Mouse (Mus musculus) stomach, embryonic 16.5 days (tissue): ENCODE measurements at regions not wholly inside any gene's neighbourhood (a gene's known extent, or its start where the extent isn't known, plus 50 kb on each side); places are given as distances from the start of the nearest gene placed in this dataset.

Experiments
- ATAC-seq: fragments of 200-750 bp; cut with Nextera tagmentation; 2 replicates; pipeline ENCODE4 v1.8.0; 2017; ENCODE audit warnings: moderate number of reproducible peaks, moderate TSS enrichment; ENCODE audit not compliant: insufficient read depth, low FRiP score
- H3K27ac ChIP-seq: fragments of 300-500 bp; sonication (generic); 2 replicates; pipeline ENCODE4 v1.5.1; 2014; ENCODE audit warnings: low read length
- H3K27me3 ChIP-seq: fragments of 300-500 bp; sonication (generic); 2 replicates; pipeline ENCODE4 v1.6.1; 2014; ENCODE audit warnings: low read length, control low read depth, mixed read lengths; ENCODE audit not compliant: control insufficient read depth, insufficient read depth
- H3K36me3 ChIP-seq: fragments of 300-500 bp; sonication (generic); 2 replicates; pipeline ENCODE4 v1.6.1; 2014; ENCODE audit warnings: low read length; ENCODE audit not compliant: control insufficient read depth, insufficient read depth
- H3K4me1 ChIP-seq: fragments of 300-500 bp; sonication (generic); 2 replicates; pipeline ENCODE4 v1.6.1; 2014; ENCODE audit warnings: low read length, control low read depth, mixed read lengths; ENCODE audit not compliant: control insufficient read depth, insufficient read depth
- H3K4me2 ChIP-seq: fragments of 300-500 bp; sonication (generic); 2 replicates; pipeline ENCODE4 v1.6.1; 2014; ENCODE audit warnings: low read depth, low read length, mixed read lengths
- H3K4me3 ChIP-seq: fragments of 300-500 bp; sonication (generic); replicated peaks from 2 replicates; pipeline ENCODE4 v1.5.1; 2014; ENCODE audit warnings: mild to moderate bottlenecking, low read length
- H3K9ac ChIP-seq: fragments of 300-500 bp; sonication (generic); 2 replicates; pipeline ENCODE4 v1.6.1; 2014; ENCODE audit warnings: low read length
- H3K9me3 ChIP-seq: fragments of 300-500 bp; sonication (generic); replicated peaks from 2 replicates; pipeline ENCODE4 v1.6.1; 2016; ENCODE audit warnings: low read length, control low read depth; ENCODE audit not compliant: control insufficient read depth
- WGBS: fragments of 180-500 bp; shearing (Covaris S2); extraction: QIAGEN DNeasy Blood & Tissue Kit; methylation state at CpG from one replicate; pipeline ENCODE4 v1.1.7; 2014; 5-methylcytosine and 5-hydroxymethylcytosine counted together

DNA sequence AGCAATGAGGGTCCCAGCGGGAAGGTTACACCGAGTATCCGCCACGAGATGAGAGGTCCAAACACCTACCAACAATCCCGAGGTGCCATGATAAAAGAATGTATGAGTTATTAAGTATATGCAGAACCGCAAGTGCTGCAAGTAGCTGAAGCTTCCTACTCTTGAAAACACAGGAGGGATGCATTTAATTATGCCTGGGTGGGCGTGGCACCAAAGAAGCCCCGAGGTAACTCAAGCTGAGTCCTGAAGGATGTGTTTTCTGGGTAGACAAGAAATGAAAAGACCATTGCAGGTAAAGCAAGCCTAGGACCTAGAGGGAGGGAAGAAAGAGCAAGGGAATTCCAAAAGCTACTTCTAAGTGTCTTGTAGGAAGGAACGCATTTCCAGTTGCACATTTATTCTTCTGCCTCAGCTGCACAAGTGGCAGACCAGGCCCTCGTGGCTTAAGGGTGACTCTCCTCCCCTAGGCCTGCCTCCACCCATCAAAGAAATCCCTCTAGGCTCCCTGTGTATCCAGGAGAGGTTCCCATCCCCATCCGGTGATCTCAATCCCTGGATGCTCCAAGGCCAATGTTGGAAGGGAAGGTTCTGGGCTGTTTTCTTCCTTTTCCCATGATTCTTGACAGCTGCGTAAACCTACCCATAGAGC lies 104.2 kb upstream of the Mgme1 start:
- peaks cover 33% of the 10 kb centered on the region for H3K4me1 ChIP-seq
- 30% methylated on average over 12 of the region's 12 CpGs for whole genome bisulfite sequencing

DNA sequence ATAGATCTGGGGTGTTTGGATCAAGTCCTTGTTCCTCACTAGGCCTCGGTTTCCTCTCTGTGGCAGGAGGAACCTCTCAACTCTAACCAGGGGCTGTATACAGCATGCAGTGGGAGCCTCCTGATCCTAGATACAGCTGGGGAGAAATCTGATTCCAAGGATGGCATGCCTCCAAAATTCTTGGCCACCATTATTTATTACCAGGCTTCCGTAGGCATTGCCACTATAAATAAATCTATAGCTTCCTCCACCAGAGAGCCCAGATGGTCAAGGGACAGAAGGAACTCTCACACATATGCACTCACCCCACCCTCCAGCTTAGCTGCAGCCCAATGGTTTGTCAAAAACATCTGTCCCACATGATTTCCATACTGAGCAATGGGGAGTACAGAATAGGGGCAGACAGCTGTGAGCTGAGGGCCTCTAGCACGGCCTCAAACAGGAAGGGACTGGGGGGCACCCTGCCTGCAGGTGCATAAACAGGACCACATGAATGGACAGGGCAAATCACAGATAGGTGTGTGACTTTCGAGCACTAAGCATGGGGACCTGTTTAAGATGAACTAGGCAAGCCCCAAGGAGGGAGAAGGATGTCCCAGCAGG lies 100.8 kb upstream of the Mgme1 start:
- no peak overlapping the region; the same call in 1 of the 2 replicates for H3K27ac ChIP-seq
- no peak overlapping the region for H3K4me2 ChIP-seq
- no peak for ATAC-seq
- H3K4me3 ChIP-seq = no peak overlapping the region
- no peaks in the 10 kb centered on the region for H3K27me3 ChIP-seq
- H3K9ac ChIP-seq = 0 out of 2 replicates have a peak overlapping the region, but pooled peaks have one; percentile 7
- 44% methylated on average over 4 of the region's 4 CpGs for WGBS
- no peaks in the 10 kb centered on the region for H3K36me3 ChIP-seq
- no peaks in the 10 kb centered on the region for H3K9me3 ChIP-seq
- peaks cover 6% of the 10 kb centered on the region for H3K4me1 ChIP-seq

More for the DNA sequence above, 104.2 kb upstream of the Mgme1 start:
- no peak for ATAC-seq
- Histone ChIP-seq H3K4me3 (peak overlapping the region; percentile 56), H3K36me3 (no peaks in the 10 kb centered on the region), H3K4me2 (peak overlapping the region; percentile 71), H3K9me3 (no peaks in the 10 kb centered on the region), H3K9ac (peak overlapping the region; percentile 80), H3K27ac (peak overlapping the region; percentile 96), H3K27me3 (no peaks in the 10 kb centered on the region)

DNA sequence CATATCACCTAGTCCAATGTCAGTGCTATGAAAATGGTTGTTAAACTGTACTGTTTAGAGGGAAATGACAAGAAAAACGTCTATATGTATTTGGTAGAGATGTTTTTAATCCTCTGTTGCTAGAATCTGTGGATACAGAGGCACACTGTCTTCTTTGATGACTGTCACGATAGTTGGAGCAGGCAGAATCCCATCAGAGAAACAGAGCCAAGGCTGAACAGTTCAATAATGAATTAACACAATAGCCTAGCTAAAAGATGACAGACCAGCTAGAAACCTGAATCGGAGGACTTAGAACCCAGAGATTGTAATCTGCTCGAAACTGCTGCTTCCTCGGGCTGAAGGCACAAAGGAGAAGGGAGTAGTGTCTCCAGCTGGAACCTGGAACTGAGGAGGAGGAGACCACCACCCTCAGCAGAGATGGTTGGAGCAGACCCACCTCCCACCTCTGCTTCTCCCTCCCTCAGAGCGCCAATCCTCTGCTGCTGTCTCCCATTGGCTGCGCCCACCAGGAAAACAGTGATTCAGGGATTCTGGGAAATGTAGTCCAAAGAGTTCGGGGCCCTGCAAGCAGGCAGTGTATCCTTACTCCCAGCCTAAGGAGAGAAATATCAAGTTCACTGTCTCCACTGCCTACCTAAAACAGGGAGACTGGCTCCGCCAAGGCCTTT lies 98.2 kb upstream of the Mgme1 start:
- H3K27me3 ChIP-seq = no peaks in the 10 kb centered on the region
- WGBS = 9% methylated on average over 9 of the region's 9 CpGs
- no peaks in the 10 kb centered on the region for H3K36me3 ChIP-seq
- peak; percentile 85 for ATAC-seq
- H3K4me2 ChIP-seq = peak overlapping the region; percentile 55
- H3K9me3 ChIP-seq = no peaks in the 10 kb centered on the region
- peak overlapping the region; percentile 41 for H3K4me3 ChIP-seq
- H3K4me1 ChIP-seq = peaks cover 4% of the 10 kb centered on the region
- H3K9ac ChIP-seq = peak overlapping the region; percentile 73
- peak overlapping the region; percentile 56 for H3K27ac ChIP-seq

DNA sequence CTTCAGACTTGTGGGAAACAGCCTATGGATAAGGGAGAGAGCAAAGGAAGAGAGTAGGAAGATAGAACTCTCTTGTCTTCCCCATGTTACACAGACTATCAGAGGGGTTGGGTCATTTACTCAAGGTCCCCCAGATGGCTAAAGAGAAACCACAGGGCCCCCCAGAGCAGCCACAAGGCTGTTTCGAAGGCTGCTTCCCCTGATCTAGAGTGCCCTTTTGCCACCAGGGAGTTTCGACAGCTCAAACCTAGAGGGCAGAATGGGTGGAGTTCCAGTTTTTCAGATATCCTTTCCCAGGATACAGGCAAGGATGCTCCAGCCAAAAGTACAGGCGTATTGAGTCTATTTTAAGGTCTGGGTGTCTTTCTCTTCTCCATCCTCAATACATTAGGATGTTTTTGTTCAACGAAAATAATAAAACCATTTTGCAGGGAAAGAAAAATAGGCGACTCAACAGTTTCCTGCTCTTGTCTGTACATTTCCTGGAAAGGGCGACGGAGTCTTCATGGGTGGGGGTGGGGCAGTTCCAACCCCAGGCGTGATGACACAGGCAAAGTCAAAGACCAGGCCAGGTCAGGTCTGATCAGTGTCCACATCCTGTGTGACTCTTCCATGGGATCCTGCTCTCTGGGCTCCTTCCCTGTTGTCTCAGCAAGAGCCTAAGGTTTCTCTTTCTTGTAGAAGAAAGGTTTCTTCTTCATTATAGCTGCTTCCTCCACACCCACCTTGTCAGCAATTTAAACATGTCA lies 96.9 kb upstream of the Mgme1 start:
- no peak overlapping the region for H3K4me3 ChIP-seq
- no peaks in the 10 kb centered on the region for H3K36me3 ChIP-seq
- no peaks in the 10 kb centered on the region for H3K9me3 ChIP-seq
- 73% methylated on average over 8 of the region's 8 CpGs for WGBS
- H3K27me3 ChIP-seq = no peaks in the 10 kb centered on the region
- H3K4me2 ChIP-seq = no peak overlapping the region
- H3K9ac ChIP-seq = no peak overlapping the region
- ATAC-seq = no peak
- H3K27ac ChIP-seq = no peak overlapping the region
- H3K4me1 ChIP-seq = peaks cover 9% of the 10 kb centered on the region

DNA sequence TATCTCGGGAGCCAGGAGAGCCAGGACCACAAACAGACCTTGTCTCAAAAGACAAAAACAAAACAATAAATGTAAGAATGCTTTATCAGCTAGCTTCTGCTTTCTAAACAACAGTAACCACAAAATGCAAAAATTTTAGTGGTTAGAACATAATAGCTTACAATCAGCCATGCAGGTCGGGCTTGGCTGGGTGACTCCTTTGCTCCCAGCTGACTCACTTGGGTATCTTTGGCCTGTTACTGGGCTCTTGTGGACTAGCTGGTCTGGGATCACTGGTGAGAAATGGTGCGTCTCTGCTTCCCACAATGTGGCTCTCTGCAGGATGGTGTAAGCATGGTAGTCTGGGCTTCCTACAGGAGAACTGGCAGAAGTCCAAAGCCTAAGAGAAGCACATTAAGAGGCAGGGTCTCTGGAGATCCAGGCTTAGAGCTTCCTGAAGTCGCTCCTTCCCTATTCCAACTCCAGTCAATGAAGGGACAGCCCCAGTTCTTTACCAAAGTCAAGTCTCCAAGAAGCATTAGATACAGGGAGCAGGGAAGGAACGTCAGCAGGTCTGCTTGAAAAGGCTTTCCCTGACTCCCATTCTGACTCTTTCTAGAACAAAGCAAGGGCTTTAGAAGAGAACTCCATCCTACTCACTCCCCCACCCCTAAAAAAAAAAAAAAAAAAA lies 96.0 kb upstream of the Mgme1 start:
- Histone ChIP-seq H3K27me3 (no peaks in the 10 kb centered on the region), H3K9me3 (no peaks in the 10 kb centered on the region), H3K27ac (no peak overlapping the region), H3K4me1 (peaks cover 9% of the 10 kb centered on the region), H3K4me3 (no peak overlapping the region), H3K9ac (no peak overlapping the region), H3K4me2 (no peak overlapping the region), H3K36me3 (no peaks in the 10 kb centered on the region)
- ATAC-seq = no peak
- WGBS = 79% methylated on average over 5 of the region's 5 CpGs

DNA sequence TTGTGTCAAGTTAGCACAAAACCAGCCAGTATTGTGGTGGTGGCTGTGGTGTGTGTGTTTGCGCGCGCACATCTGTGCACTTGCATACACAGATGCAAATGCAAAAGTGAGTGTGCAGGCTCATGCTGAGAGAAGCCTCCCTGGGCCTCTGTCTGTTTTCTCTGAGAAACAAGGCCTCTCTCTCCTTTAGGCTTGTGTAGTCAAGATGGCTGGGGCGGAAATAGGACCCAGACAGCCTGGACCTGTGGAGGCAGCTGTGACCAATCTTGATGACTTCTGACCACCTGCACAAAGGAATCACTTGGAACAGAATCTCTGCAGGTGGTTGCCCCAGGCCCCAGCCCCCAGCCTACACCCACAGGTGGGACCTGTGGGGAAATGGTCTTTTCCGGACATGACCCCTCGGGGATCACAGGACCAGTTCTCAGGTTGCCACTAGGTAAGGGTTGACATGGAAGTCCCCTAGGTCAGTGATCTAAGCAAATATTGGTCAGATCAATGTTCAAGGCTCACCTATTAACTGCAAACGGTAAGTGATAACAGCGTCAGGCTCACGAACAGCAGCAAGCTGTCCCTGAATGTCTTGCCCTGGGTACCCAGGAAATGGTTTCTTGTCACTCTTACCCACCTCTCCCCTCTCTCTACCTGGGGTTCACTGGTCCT lies 93.8 kb upstream of the Mgme1 start:
- H3K4me2 ChIP-seq = no peak overlapping the region
- 76% methylated on average over 9 of the region's 9 CpGs for WGBS
- peaks cover 9% of the 10 kb centered on the region for H3K4me1 ChIP-seq
- no peaks in the 10 kb centered on the region for H3K27me3 ChIP-seq
- H3K4me3 ChIP-seq = no peak overlapping the region
- no peak overlapping the region for H3K9ac ChIP-seq
- H3K36me3 ChIP-seq = no peaks in the 10 kb centered on the region
- no peaks in the 10 kb centered on the region for H3K9me3 ChIP-seq
- ATAC-seq = no peak
- peak overlapping the region; percentile 3; the same call in 1 of the 2 replicates for H3K27ac ChIP-seq

DNA sequence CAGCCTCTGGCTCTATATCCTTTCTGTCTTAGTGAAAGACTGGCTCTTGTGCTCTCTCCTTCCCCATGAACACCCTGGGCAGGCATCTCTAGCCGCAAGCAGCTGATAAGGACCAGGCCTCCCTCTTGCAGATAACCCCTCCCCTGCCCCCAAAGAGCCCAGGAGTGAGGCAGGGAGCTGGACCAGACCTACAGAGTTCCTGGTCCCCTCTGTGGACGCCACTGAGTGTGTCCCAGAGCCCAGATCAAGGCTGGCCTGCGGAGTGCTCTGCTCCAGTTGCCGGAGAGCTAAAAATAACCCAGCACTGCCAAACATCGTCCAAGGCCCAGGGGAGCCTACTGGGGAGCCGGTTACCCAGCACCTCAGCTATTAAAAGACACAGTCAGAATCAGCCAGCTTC lies 93.2 kb upstream of the Mgme1 start:
- Histone ChIP-seq H3K4me3 (no peak overlapping the region), H3K36me3 (no peaks in the 10 kb centered on the region), H3K9ac (peak overlapping the region; percentile 34; the same call in 1 of the 2 replicates), H3K27me3 (no peaks in the 10 kb centered on the region), H3K4me2 (no peak overlapping the region), H3K9me3 (no peaks in the 10 kb centered on the region), H3K4me1 (peaks cover 9% of the 10 kb centered on the region), H3K27ac (peak overlapping the region; percentile 30; the same call in 1 of the 2 replicates)
- WGBS = 23% methylated on average over 6 of the region's 6 CpGs
- ATAC-seq = peak; percentile 12; the same call in 1 of the 2 replicates

DNA sequence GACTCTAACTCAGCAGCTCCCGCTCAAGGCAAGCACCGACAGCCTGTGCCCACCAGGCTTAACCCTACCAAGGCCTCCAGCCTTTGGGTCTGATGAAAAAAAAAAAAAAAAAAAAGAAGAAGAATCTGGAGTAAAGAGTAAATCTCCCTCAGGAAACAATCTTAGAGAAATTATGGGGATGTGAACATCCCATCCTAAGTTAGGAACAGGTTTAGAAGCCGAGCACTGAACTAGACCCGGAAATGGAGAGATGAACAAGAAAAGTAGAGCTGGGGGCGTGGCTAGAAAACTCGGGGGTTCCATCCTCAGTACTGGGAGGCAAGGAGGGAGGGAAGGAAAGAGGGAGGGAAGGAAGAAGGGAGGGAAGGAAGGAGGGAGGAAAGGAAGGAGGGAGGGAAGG lies 92.5 kb upstream of the Mgme1 start:
- no peak overlapping the region for H3K4me2 ChIP-seq
- peaks cover 9% of the 10 kb centered on the region for H3K4me1 ChIP-seq
- H3K9ac ChIP-seq = no peak overlapping the region
- H3K27ac ChIP-seq = peak overlapping the region; percentile 30; the same call in 1 of the 2 replicates
- no peaks in the 10 kb centered on the region for H3K36me3 ChIP-seq
- ATAC-seq = no peak
- no peaks in the 10 kb centered on the region for H3K9me3 ChIP-seq
- H3K4me3 ChIP-seq = no peak overlapping the region
- no peaks in the 10 kb centered on the region for H3K27me3 ChIP-seq
- WGBS = 67% methylated on average over 6 of the region's 6 CpGs
